Mouse (Mus musculus) left cerebral cortex, adult 2 months (tissue): ENCODE data around the gene Pacrg. TPM values are rescaled to one million over a fixed set of nuclear protein-coding genes. Genes with fewer than 3 reads are reported as not detected.

Experiments
- DNase-seq, 2 experiments: peaks; one replicate each; pipeline ENCODE4 v3.0.0; 2021 to 2022; ENCODE audit warnings: low spot score in 2 of 2, mixed read lengths in 1 of 2; ENCODE audit errors: extremely low spot score in 1 of 2
- H3K27ac ChIP-seq: fragments of 200-600 bp; 2 replicates; pipeline ENCODE4 v1.8.1; 2022
- H3K4me3 ChIP-seq: fragments of 200-600 bp; 2 replicates; pipeline ENCODE4 v1.8.1; 2022
- CTCF ChIP-seq: fragments of 200-600 bp; IDR thresholded peaks from 2 replicates; pipeline ENCODE4 v1.8.1; 2022; ENCODE audit warnings: antibody characterized with exemption, mild to moderate bottlenecking, moderate library complexity
- intact Hi-C: fragments of 180-260 bp; cut with DNase I; formaldehyde crosslinking; loops from one replicate; pipeline ENCODE4 v1.15.1; 2025
- total RNA-seq, 2 experiments: library from RNA; stranded (reverse); gene quantifications; 2 replicates each; pipeline ENCODE4 v1.2.3; 2021

Pacrg gene
- total RNA-seq, 2 experiments from 2014 or later, result 15.2 to 19.8 TPM

GRCm38 (mm10) chr17:10449800-10450299 is 390.3 kb downstream of the Pacrg start:
- no peak for DNase-seq
- peak overlapping the region; percentile 64 for H3K27ac ChIP-seq
- intact Hi-C loops, result no loop called here
- TF ChIP-seq CTCF, result no peak
- H3K4me3 ChIP-seq, result no peak overlapping the region

- DNase-seq, result no peak
- H3K4me3 ChIP-seq, result no peak overlapping the region
- intact Hi-C loops, result no loop called here
- TF ChIP-seq CTCF, result no peak
- peak overlapping the region; percentile 66 for H3K27ac ChIP-seq
Measured at GRCm38 (mm10) chr17:10448417-10448816, 391.7 kb downstream of the Pacrg start.

- Histone ChIP-seq H3K27ac (peak overlapping the region; percentile 62), H3K4me3 (no peak overlapping the region)
- intact Hi-C loops, result no loop called here
- DNase-seq, result no peak
- no peak for TF ChIP-seq CTCF
Measured at GRCm38 (mm10) chr17:10441501-10442111, 398.5 kb downstream of the Pacrg start.

- DNase-seq, result no peak
- TF ChIP-seq CTCF, result no peak
- intact Hi-C loops, result no loop called here
- Histone ChIP-seq H3K4me3 (no peak overlapping the region), H3K27ac (peak overlapping the region; percentile 4; the same call in 1 of the 2 replicates)
Measured at GRCm38 (mm10) chr17:10440961-10441360, 399.1 kb downstream of the Pacrg start.

- TF ChIP-seq CTCF, result no peak
- Histone ChIP-seq H3K27ac (no peak overlapping the region; the same call in 1 of the 2 replicates), H3K4me3 (no peak overlapping the region)
- DNase-seq, result no peak
- intact Hi-C loops, result no loop called here
Measured at GRCm38 (mm10) chr17:10439815-10440214, 400.3 kb downstream of the Pacrg start.

GRCm38 (mm10) chr17:10434867-10435266 is 405.2 kb downstream of the Pacrg start:
- Histone ChIP-seq H3K4me3 (no peak overlapping the region), H3K27ac (no peak overlapping the region)
- DNase-seq, result no peak
- TF ChIP-seq CTCF, result no peak
- intact Hi-C loops, result no loop called here

GRCm38 (mm10) chr17:10432525-10433180 is 407.5 kb downstream of the Pacrg start:
- no peak overlapping the region for H3K4me3 ChIP-seq
- DNase-seq, result no peak
- intact Hi-C loops, result no loop called here
- TF ChIP-seq CTCF, result no peak
- H3K27ac ChIP-seq, result no peak overlapping the region

GRCm38 (mm10) chr17:10431849-10432524 is 408.1 kb downstream of the Pacrg start:
- no peak for TF ChIP-seq CTCF
- no peak overlapping the region for H3K4me3 ChIP-seq
- no peak for DNase-seq
- intact Hi-C loops, result no loop called here
- no peak overlapping the region for H3K27ac ChIP-seq

GRCm38 (mm10) chr17:10430831-10431230 is 409.3 kb downstream of the Pacrg start:
- no peak for TF ChIP-seq CTCF
- no peak overlapping the region for H3K4me3 ChIP-seq
- DNase-seq, result no peak
- no peak overlapping the region for H3K27ac ChIP-seq
- intact Hi-C loops, result no loop called here

GRCm38 (mm10) chr17:10429406-10429805 is 410.7 kb downstream of the Pacrg start:
- DNase-seq, result no peak
- TF ChIP-seq CTCF, result no peak
- Histone ChIP-seq H3K27ac (no peak overlapping the region), H3K4me3 (no peak overlapping the region)
- intact Hi-C loops, result no loop called here

GRCm38 (mm10) chr17:10425311-10425710 is 414.8 kb downstream of the Pacrg start:
- no peak for DNase-seq
- no peak for TF ChIP-seq CTCF
- no peak overlapping the region for H3K27ac ChIP-seq
- no peak overlapping the region for H3K4me3 ChIP-seq
- intact Hi-C loops, result no loop called here

- no peak for DNase-seq
- TF ChIP-seq CTCF, result no peak
- Histone ChIP-seq H3K27ac (no peak overlapping the region), H3K4me3 (no peak overlapping the region)
- intact Hi-C loops, result no loop called here
Measured at GRCm38 (mm10) chr17:10417558-10418253, 422.4 kb downstream of the Pacrg start.
